Mouse (Mus musculus) lung, adult 2 months (tissue): Measurements from ENCODE around the gene Orc6.

Experiments
- CTCF ChIP-seq: fragments of 200-500 bp; IDR thresholded peaks from 2 replicates; pipeline ENCODE4 v1.5.1; 2011; ENCODE audit warnings: mild to moderate bottlenecking, low read length, control low read depth; ENCODE audit not compliant: insufficient read depth
- POLR2A ChIP-seq: fragments of 200-500 bp; IDR thresholded peaks from 2 replicates; pipeline ENCODE4 v1.6.1; 2011; ENCODE audit warnings: low read depth, mild to moderate bottlenecking, control low read depth, low read length, borderline replicate concordance; ENCODE audit errors: extremely low read depth

DNA sequence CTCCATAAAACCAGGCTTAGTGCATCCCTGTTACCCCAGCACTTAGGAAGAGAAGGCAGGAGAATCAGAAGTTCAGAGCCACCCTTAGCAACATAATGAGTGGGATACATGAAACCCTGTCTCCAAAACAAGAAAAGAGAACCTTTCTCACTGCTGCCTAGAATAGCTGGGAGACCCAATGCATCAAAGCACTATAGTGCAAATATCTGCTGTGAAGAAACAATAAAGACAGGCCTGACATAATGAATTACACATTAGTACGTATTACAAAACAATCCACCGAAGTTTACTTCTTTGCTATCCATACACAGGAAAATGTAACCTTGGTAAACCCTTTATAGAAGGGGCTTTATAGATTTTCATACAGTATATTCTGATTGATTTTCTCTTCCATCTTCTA is 9.1 kb downstream of the Orc6 start:
- TF ChIP-seq CTCF (no peak), POLR2A (no peak)
